In genomic region chr10:100055082-100055481, GRCm38 (mm10) we compare ENCODE assay signal across 19 mouse cellular contexts. TPM values are rescaled to one million over a fixed set of nuclear protein-coding genes. Genes with fewer than 3 reads are reported as not detected.
"Had no signal": no experiment of that assay in that cellular context is flagged by ENCODE, and none has a peak within 500 bp of the region (broad histone marks: within the 10 kb centered on the region; RNA-seq: fewer than 3 reads in every experiment).

No protein-coding gene starts in this region.

- H3K9ac ChIP-seq: liver, postnatal 0 days; lung, embryonic 15.5 days; midbrain, embryonic 13.5 days; midbrain, embryonic 15.5 days; neural tube, embryonic 12.5 days; stomach, embryonic 15.5 days had no signal

- ATAC-seq: liver, postnatal 0 days; midbrain, embryonic 13.5 days; midbrain, embryonic 15.5 days had no signal

- H3K36me3 ChIP-seq: midbrain, embryonic 13.5 days; midbrain, embryonic 15.5 days; neural tube, embryonic 12.5 days had no signal

- H3K4me2 ChIP-seq: lung, embryonic 15.5 days; midbrain, embryonic 11.5 days; midbrain, embryonic 13.5 days; midbrain, embryonic 15.5 days; neural tube, embryonic 12.5 days; stomach, embryonic 15.5 days had no signal

- H3K4me3 ChIP-seq: lung, embryonic 15.5 days; megakaryocyte, embryonic 14.5 days; midbrain, embryonic 13.5 days; midbrain, embryonic 15.5 days; neural tube, embryonic 12.5 days; stomach, embryonic 15.5 days had no signal

- H3K4me1 ChIP-seq: megakaryocyte, embryonic 14.5 days; midbrain, embryonic 13.5 days; midbrain, embryonic 15.5 days; neural tube, embryonic 12.5 days had no signal

- H3K27me3 ChIP-seq: lung, embryonic 15.5 days; megakaryocyte, embryonic 14.5 days; midbrain, embryonic 13.5 days; midbrain, embryonic 15.5 days; neural tube, embryonic 12.5 days; stomach, embryonic 15.5 days had no signal

- H3K27ac ChIP-seq: macrophage; midbrain, embryonic 13.5 days; midbrain, embryonic 15.5 days; neural tube, embryonic 12.5 days had no signal

- DNase-seq: liver, postnatal 0 days; lung, adult 2 months; lung, postnatal 10 days; lung, postnatal 36 days; right cerebral cortex, postnatal 14 days; thymus, adult 18-20 months; thymus, postnatal 14 days; thymus, postnatal 36 days had no signal

- H3K9me3 ChIP-seq: lung, embryonic 15.5 days; midbrain, embryonic 13.5 days; midbrain, embryonic 15.5 days; neural tube, embryonic 12.5 days; stomach, embryonic 15.5 days had no signal

RNA-seq across cellular contexts. Expression of gene Kitl, which starts 39.7 kb away (rescaled TPM):
- total RNA-seq: megakaryocyte progenitor cell, adult 5-6 weeks; monocyte, adult 5-6 weeks; neutrophil, adult 5-6 weeks had no signal
